Mouse (Mus musculus): ENCODE data around the gene Folr2.
A peak's percentile ranks its signal among the peaks of the same experiment; 100 is the strongest.

Folr2 gene

GRCm38 (mm10) chr7:101857094-101857493, at the start of gene Folr2:
Gene Folr2, minus strand, starts transcription at chr7:101857194.
- no peak for DNase-seq (ENCODE audit: inconsistent ontology term)

GRCm38 (mm10) chr7:101906696-101907095, 49.7 kb upstream of the Folr2 start:
- DNase-seq (ENCODE audit: inconsistent ontology term): peak; percentile 4

- DNase-seq (ENCODE audit: inconsistent ontology term): no peak
Observed at GRCm38 (mm10) chr7:101906287-101906681, 49.3 kb upstream of the Folr2 start, which contains the start of gene Tomt. Gene Tomt, minus strand, starts transcription at chr7:101906359.

- DNase-seq (ENCODE audit: inconsistent ontology term): peak; percentile 99
Observed at GRCm38 (mm10) chr7:101905561-101906286, 48.7 kb upstream of the Folr2 start, which contains the start of gene Lamtor1. Gene Lamtor1, plus strand, starts transcription at chr7:101905904.

GRCm38 (mm10) chr7:101902846-101903245, 45.9 kb upstream of the Folr2 start:
- no peak for DNase-seq (ENCODE audit: inconsistent ontology term)

GRCm38 (mm10) chr7:101901969-101902368, 45.0 kb upstream of the Folr2 start:
- DNase-seq (ENCODE audit: inconsistent ontology term): no peak

GRCm38 (mm10) chr7:101900331-101901097, 43.5 kb upstream of the Folr2 start:
- no peak for DNase-seq (ENCODE audit: inconsistent ontology term)

- DNase-seq (ENCODE audit: inconsistent ontology term): peak; percentile 99
Observed at GRCm38 (mm10) chr7:101896104-101897066, 39.4 kb upstream of the Folr2 start.

GRCm38 (mm10) chr7:101895695-101896094, 38.7 kb upstream of the Folr2 start:
- no peak for DNase-seq (ENCODE audit: inconsistent ontology term)

GRCm38 (mm10) chr7:101888460-101888859, 31.5 kb upstream of the Folr2 start:
- DNase-seq (ENCODE audit: inconsistent ontology term): no peak

GRCm38 (mm10) chr7:101886274-101886673, 29.3 kb upstream of the Folr2 start:
- DNase-seq (ENCODE audit: inconsistent ontology term): no peak

GRCm38 (mm10) chr7:101884160-101884559, 27.2 kb upstream of the Folr2 start:
- DNase-seq (ENCODE audit: inconsistent ontology term): no peak

GRCm38 (mm10) chr7:101882413-101883154, 25.6 kb upstream of the Folr2 start:
- no peak for DNase-seq (ENCODE audit: inconsistent ontology term)

GRCm38 (mm10) chr7:101880855-101881254, 23.9 kb upstream of the Folr2 start:
- no peak for DNase-seq (ENCODE audit: inconsistent ontology term)

- no peak for DNase-seq (ENCODE audit: inconsistent ontology term)
Observed at GRCm38 (mm10) chr7:101875978-101876377, 19.0 kb upstream of the Folr2 start.

- DNase-seq (ENCODE audit: inconsistent ontology term): no peak
Observed at GRCm38 (mm10) chr7:101871296-101871695, 14.3 kb upstream of the Folr2 start.

GRCm38 (mm10) chr7:101870629-101871028, 13.6 kb upstream of the Folr2 start, which contains the start of gene Folr1:
Gene Folr1, minus strand, starts transcription at chr7:101870788.
- DNase-seq (ENCODE audit: inconsistent ontology term): no peak

GRCm38 (mm10) chr7:101869163-101869500, 12.1 kb upstream of the Folr2 start:
- peak; percentile 18 for DNase-seq (ENCODE audit: inconsistent ontology term)

- DNase-seq (ENCODE audit: inconsistent ontology term): peak; percentile 58
Observed at GRCm38 (mm10) chr7:101868241-101869162, 11.5 kb upstream of the Folr2 start.

GRCm38 (mm10) chr7:101867482-101867881, 10.5 kb upstream of the Folr2 start:
- DNase-seq (ENCODE audit: inconsistent ontology term): no peak
